Mouse (Mus musculus): Measurements from ENCODE around the gene Myb. TPM values are rescaled to one million over a fixed set of nuclear protein-coding genes. Genes with fewer than 3 reads are reported as not detected.

Myb gene
- polyA plus RNA-seq, 1 experiment from 2014 or later = 3.0 TPM

DNA sequence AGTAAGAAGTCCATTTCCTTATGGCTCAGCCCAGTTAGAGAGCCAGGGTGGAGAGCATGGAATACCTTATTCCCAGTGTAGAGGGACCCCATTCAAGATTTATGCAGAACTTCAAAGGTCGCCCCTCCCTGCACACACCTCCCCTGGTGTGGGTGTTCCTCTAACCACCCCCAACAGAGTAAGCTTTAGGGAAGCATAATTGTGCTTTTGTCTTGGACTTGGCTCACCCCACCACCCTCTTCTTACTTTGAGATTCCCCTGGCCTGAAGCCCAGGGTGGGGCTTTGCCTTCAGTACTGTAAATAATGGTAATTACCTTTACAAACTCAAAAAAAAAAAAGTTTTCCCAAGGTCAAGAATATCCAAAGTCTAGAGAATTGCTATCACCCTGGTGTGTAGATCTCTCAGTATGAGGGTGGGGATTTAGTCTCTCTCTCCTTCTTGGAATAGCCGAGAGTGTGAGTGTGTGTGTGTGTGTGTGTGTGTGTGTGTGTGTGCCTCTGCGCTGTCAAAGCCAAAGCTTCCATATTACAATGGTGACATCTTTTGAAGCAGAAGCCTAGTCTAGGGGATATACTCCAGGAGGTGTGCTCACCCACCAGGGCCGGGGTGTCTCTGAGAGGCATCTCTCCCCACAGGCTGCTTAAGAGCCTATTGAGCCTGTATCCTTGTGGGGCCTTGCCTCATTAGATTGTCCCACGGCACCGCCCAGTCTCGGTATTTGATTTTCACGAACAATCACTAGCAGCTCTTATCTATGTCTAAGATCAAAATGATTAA is 69.7 kb downstream of the Myb start:
- 51% methylated on average over 8 of the region's 8 CpGs for WGBS
- no peak overlapping the region for H3K27ac ChIP-seq (replicated peaks)
- no peak overlapping the region for H3K9ac ChIP-seq (replicated peaks)
- H3K4me2 ChIP-seq (replicated peaks) = no peak overlapping the region
- no peak for ATAC-seq (replicated peaks)
- H3K36me3 ChIP-seq = no peaks in the 10 kb centered on the region
- peaks cover 5% of the 10 kb centered on the region; the same call in 1 of the 2 replicates for H3K4me1 ChIP-seq
- no peaks in the 10 kb centered on the region for H3K9me3 ChIP-seq
- peaks cover 3% of the 10 kb centered on the region; the same call in 1 of the 2 replicates for H3K27me3 ChIP-seq
- H3K4me3 ChIP-seq = no peak overlapping the region

- Histone ChIP-seq H3K4me2 (replicated peaks) (no peak overlapping the region), H3K27me3 (peaks cover 3% of the 10 kb centered on the region; the same call in 1 of the 2 replicates), H3K27ac (replicated peaks) (no peak overlapping the region), H3K9ac (replicated peaks) (no peak overlapping the region), H3K9me3 (no peaks in the 10 kb centered on the region), H3K4me1 (peaks cover 6% of the 10 kb centered on the region; the same call in 1 of the 2 replicates), H3K36me3 (no peaks in the 10 kb centered on the region), H3K4me3 (no peak overlapping the region)
- WGBS = 65% methylated on average over 3 of the region's 3 CpGs
- no peak for ATAC-seq (replicated peaks)
Observed at GRCm38 (mm10) chr10:21089541-21089940, 71.2 kb downstream of the Myb start.

DNA sequence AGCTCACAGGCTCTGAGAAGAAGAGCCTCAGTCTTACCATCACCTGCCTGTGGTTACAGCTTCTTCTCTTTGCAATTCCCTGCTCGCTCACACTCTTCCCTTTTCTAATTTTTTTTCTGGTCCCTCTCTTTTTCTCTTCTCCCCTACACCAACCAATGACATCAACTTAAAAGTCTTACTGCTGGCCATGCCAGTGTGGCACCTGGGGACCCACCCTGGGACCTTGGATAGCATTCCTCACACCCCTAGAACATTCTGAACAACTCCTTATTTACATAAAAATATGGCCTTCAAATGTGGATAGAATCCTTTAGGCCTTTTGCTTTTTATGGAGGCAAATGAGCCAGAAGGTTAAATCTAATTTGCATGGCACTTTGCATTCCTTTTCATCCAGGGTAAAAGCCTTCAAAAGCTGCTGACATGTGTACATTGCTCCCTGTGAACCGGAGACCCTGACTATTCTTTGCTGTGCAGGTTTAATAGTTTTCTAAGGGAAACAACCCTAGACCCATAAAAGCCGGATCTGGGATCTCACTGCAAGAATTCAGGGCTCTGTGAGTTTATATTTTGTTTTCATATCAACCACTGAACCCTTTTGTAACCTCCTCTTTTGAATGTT is 73.1 kb downstream of the Myb start:
- H3K4me2 ChIP-seq (replicated peaks) = no peak overlapping the region
- H3K4me1 ChIP-seq = peaks cover 24% of the 10 kb centered on the region
- WGBS = 17% methylated on average over 3 of the region's 3 CpGs
- H3K27ac ChIP-seq (replicated peaks) = no peak overlapping the region
- peaks cover 3% of the 10 kb centered on the region; the same call in 1 of the 2 replicates for H3K27me3 ChIP-seq
- ATAC-seq (replicated peaks) = no peak; the same call in 1 of the 2 replicates
- no peak overlapping the region for H3K4me3 ChIP-seq
- no peaks in the 10 kb centered on the region for H3K36me3 ChIP-seq
- H3K9ac ChIP-seq (replicated peaks) = no peak overlapping the region
- no peaks in the 10 kb centered on the region for H3K9me3 ChIP-seq

DNA sequence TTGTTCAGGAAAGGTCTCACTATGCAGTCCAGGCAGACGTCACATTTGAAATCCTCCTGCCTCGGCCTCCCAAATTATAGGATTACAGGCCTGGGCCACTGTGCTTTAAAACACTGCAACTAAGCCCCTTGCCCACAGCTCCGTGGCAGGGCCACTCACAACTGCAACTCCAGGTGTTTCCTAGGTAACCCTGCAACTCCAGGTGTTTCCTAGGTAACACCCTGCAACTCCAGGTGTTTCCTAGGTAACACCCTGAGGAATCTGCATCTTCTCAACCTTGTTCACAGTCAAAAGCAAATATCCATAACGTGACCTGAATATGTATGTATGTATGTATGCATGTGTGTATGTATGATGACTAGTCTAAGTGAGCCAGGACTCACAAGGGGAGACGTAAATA is 75.7 kb downstream of the Myb start:
- Histone ChIP-seq H3K4me3 (no peak overlapping the region), H3K9me3 (no peaks in the 10 kb centered on the region), H3K27ac (replicated peaks) (no peak overlapping the region), H3K36me3 (peaks cover 2% of the 10 kb centered on the region; the same call in 1 of the 2 replicates), H3K27me3 (no peaks in the 10 kb centered on the region), H3K9ac (replicated peaks) (no peak overlapping the region), H3K4me1 (peaks cover 31% of the 10 kb centered on the region), H3K4me2 (replicated peaks) (no peak overlapping the region)
- no peak for ATAC-seq (replicated peaks)
- 86% methylated on average over 5 of the region's 5 CpGs for WGBS

DNA sequence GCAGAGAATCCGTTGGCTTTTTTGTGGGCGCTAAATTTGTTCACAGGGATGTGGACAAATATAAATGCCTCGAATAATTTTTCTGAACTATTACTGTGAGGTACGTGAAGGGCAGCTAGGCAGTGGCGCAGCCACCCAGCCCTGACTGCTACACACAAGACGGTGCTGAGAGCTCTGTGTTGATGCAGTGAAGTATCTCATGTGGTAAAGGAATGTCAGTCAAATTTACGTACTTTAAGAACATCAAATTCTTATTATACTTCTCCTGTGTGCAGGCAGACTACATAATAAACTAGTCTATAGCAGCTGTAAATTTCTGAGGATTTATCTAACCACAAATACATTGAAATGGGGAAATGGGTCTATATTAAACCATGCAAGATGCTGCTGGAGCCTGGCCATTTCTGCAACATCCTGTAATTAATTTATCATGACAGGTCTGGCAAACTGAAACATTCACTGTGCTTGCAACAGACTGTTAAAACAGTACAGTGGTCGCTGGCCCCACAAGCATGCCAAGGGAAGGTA is 77.3 kb downstream of the Myb start:
- H3K4me2 ChIP-seq (replicated peaks) = no peak overlapping the region
- peaks cover 4% of the 10 kb centered on the region; the same call in 1 of the 2 replicates for H3K36me3 ChIP-seq
- H3K27me3 ChIP-seq = no peaks in the 10 kb centered on the region
- no peak overlapping the region for H3K4me3 ChIP-seq
- no peak overlapping the region for H3K27ac ChIP-seq (replicated peaks)
- 38% methylated on average over 8 of the region's 8 CpGs for WGBS
- peaks cover 31% of the 10 kb centered on the region for H3K4me1 ChIP-seq
- ATAC-seq (replicated peaks) = 0 out of 2 replicates have a peak, but pooled peaks have one; percentile 36
- H3K9ac ChIP-seq (replicated peaks) = no peak overlapping the region
- H3K9me3 ChIP-seq = no peaks in the 10 kb centered on the region

DNA sequence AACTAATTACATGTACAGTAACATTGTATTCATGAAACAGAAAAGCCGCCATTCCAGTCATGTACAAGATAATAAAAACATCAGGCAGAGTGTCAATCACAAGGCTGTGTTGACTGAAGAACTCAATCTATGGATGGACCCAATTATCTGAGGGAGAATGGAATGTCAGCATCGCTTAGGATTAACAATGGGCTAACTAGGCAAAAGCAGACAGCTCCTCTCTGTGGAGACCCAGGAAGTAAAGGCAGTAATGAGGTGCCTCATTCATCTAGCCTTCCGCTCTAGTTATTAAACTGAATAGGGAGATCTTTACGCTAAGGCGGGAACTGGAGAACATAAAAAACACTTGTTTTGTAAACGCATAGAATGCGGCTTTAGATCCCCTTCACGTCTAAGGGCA is 78.3 kb downstream of the Myb start:
- H3K9ac ChIP-seq (replicated peaks) = no peak overlapping the region
- peaks cover 26% of the 10 kb centered on the region for H3K4me1 ChIP-seq
- no peaks in the 10 kb centered on the region for H3K9me3 ChIP-seq
- H3K4me3 ChIP-seq = no peak overlapping the region
- no peak overlapping the region for H3K4me2 ChIP-seq (replicated peaks)
- no peak overlapping the region for H3K27ac ChIP-seq (replicated peaks)
- WGBS = 2% methylated on average over 8 of the region's 8 CpGs
- no peaks in the 10 kb centered on the region for H3K27me3 ChIP-seq
- ATAC-seq (replicated peaks) = peak; percentile 69
- peaks cover 4% of the 10 kb centered on the region; the same call in 1 of the 2 replicates for H3K36me3 ChIP-seq

DNA sequence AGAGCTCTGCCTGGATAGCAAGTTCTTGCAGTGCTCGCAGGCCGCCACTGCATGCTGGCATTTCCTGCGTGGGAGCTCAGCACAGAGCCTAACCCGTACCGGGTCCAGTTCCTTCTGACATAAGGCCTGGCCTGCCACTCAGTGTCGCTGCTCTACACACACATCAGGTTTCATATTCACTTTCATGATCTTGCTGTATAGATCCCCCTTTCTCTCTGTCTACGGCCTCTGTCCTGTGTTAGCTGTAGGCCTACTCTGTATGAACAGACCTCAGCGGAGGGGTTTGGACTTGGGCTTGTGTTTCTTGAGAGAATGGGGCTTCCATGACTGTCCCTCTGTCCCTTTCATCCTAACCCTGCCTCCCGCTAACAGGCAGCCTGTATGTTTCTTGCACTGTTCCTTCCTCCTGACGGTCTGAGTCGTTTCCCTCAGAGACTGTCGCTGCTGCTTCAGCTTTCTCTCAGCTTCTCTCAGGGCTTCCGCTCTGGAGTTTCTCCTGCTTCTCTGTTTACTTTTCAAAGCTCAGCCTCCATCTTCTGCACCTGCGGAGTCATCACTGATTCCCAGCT is 83.5 kb downstream of the Myb start:
- Histone ChIP-seq H3K4me2 (replicated peaks) (no peak overlapping the region), H3K27ac (replicated peaks) (no peak overlapping the region), H3K4me3 (no peak overlapping the region), H3K27me3 (no peaks in the 10 kb centered on the region), H3K4me1 (peaks cover 2% of the 10 kb centered on the region; the same call in 1 of the 2 replicates), H3K9ac (replicated peaks) (no peak overlapping the region), H3K9me3 (no peaks in the 10 kb centered on the region), H3K36me3 (peaks cover 7% of the 10 kb centered on the region; the same call in 1 of the 2 replicates)
- WGBS = 79% methylated on average over 14 of the region's 14 CpGs
- no peak for ATAC-seq (replicated peaks)

DNA sequence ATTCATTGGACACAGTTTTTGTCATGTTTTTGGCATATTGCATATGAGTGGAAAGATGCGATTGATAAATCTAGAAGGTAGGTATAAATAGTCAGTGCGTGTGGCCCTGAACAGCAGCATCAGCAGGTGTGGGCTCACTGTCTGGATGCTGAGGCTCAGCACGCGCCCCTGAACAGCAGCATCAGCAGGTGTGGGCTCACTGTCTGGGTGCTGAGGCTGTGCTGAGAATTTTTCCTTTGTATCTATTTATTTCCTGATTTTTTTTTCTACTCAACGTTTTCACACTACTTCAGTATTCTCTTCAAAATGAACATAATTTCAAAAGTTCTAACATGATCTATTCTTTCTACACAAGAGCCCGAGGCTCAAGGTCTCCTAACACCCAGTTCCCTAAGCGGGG is 84.1 kb downstream of the Myb start:
- Histone ChIP-seq H3K9me3 (no peaks in the 10 kb centered on the region), H3K4me3 (no peak overlapping the region), H3K36me3 (peaks cover 7% of the 10 kb centered on the region; the same call in 1 of the 2 replicates), H3K9ac (replicated peaks) (no peak overlapping the region), H3K27ac (replicated peaks) (no peak overlapping the region), H3K4me1 (no peaks in the 10 kb centered on the region), H3K4me2 (replicated peaks) (no peak overlapping the region), H3K27me3 (no peaks in the 10 kb centered on the region)
- 93% methylated on average over 7 of the region's 7 CpGs for WGBS
- ATAC-seq (replicated peaks) = no peak

DNA sequence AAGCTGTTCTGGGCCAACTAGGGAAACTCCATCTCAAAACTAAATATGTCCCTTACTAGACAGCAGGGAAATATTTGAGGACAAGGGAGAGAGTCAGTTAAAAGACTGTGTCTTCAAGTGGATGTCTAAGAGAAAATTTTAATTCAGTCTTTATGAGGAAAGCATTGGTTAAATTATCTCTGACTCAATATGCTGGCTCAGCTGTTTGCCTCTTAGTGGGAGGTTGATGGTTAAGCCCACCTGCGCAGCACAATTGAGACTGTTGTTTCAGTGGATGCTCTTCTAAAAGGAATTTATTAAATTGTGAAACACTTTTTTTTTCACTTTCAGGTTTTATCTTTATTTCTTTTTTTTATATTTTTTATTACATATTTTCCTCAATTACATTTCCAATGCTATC is 84.6 kb downstream of the Myb start:
- H3K4me1 ChIP-seq = no peaks in the 10 kb centered on the region
- peaks cover 10% of the 10 kb centered on the region; the same call in 1 of the 2 replicates for H3K36me3 ChIP-seq
- H3K9ac ChIP-seq (replicated peaks) = no peak overlapping the region
- no peak overlapping the region for H3K4me3 ChIP-seq
- ATAC-seq (replicated peaks) = no peak
- H3K27me3 ChIP-seq = no peaks in the 10 kb centered on the region
- no peaks in the 10 kb centered on the region for H3K9me3 ChIP-seq
- H3K27ac ChIP-seq (replicated peaks) = no peak overlapping the region
- no peak overlapping the region for H3K4me2 ChIP-seq (replicated peaks)
- 87% methylated on average over 1 of the region's 1 CpGs for WGBS

Other genes with a start within 250 kb of the Myb start
- gene Ahi1, start 208.4 kb downstream of the Myb start, polyA plus RNA-seq (2015; fragmentation: Nextera tagmentation; extraction: Ambion mirVana) = 54.7 and 64.6 TPM in 2 replicates
- gene Hbs1l, start 135.0 kb upstream of the Myb start, polyA plus RNA-seq (2015; fragmentation: Nextera tagmentation; extraction: Ambion mirVana) = 116 and 120 TPM in 2 replicates
- 0.13 TPM in 1 of 2 replicates, not detected in the other for gene Aldh8a1, start 216.3 kb upstream of the Myb start, polyA plus RNA-seq (2015; fragmentation: Nextera tagmentation; extraction: Ambion mirVana)

Measured in forebrain, embryonic 15.5 days (tissue).